Mouse (Mus musculus) myocyte (in vitro differentiated cells): ENCODE measurements around the gene Vps37b. TPM values are rescaled to one million over a fixed set of nuclear protein-coding genes. Genes with fewer than 3 reads are reported as not detected.
A peak's percentile ranks its signal among the peaks of the same experiment; 100 is the strongest.
"Not testable (repeated sequence)": the region's sequence is repeated elsewhere in the genome, so short reads cannot be mapped to it uniquely, and the experiment has no call there.

Source experiments
- H3K27me3 ChIP-seq: one replicate; pipeline ENCODE4 v1.6.1; 2011; ENCODE audit not compliant: control insufficient read depth, insufficient read depth, insufficient read length
- H3K36me3 ChIP-seq: one replicate; pipeline ENCODE4 v1.6.1; 2011; ENCODE audit not compliant: control insufficient read depth, insufficient read depth
- H3K4me2 ChIP-seq: one replicate; pipeline ENCODE4 v1.6.1; 2011; ENCODE audit warnings: low read depth, control low read depth
- H3K4me3 ChIP-seq: one replicate; pipeline ENCODE4 v1.5.1; 2011; ENCODE audit warnings: mild to moderate bottlenecking, control low read depth, moderate library complexity
- H3K79me2 ChIP-seq: one replicate; pipeline ENCODE4 v1.6.1; 2011; ENCODE audit not compliant: control insufficient read depth, insufficient read depth
- H3ac ChIP-seq: one replicate; pipeline ENCODE4 v1.6.1; 2011; ENCODE audit not compliant: control insufficient read depth, insufficient read length
- CEBPB ChIP-seq: IDR thresholded peaks from 2 replicates; pipeline ENCODE4 v1.6.1; 2011; ENCODE audit warnings: mild to moderate bottlenecking, moderate library complexity; ENCODE audit not compliant: poor library complexity, insufficient read depth, severe bottlenecking
- E2F4 ChIP-seq: IDR thresholded peaks from one replicate; pipeline ENCODE4 v1.6.1; 2011; ENCODE audit warnings: mild to moderate bottlenecking, control low read depth, moderate library complexity; ENCODE audit not compliant: insufficient read depth
- MAX ChIP-seq: IDR thresholded peaks from one replicate; pipeline ENCODE4 v1.6.1; 2011; ENCODE audit warnings: low read depth, mild to moderate bottlenecking, control low read depth
- MYOD1 ChIP-seq, 3 experiments: IDR thresholded peaks; one replicate each; pipeline ENCODE4 v1.6.1; 2011; ENCODE audit warnings: control low read depth in 2 of 3, low read depth in 2 of 3, mild to moderate bottlenecking in 2 of 3, moderate library complexity in 1 of 3; ENCODE audit not compliant: insufficient read length in 2 of 3, control insufficient read depth in 1 of 3
- MYOG ChIP-seq, 3 experiments: IDR thresholded peaks; one replicate each; pipeline ENCODE4 v1.6.1; 2011; ENCODE audit warnings: control low read depth in 2 of 3, low read depth in 2 of 3, mild to moderate bottlenecking in 2 of 3; ENCODE audit not compliant: insufficient read length in 2 of 3, control insufficient read depth in 1 of 3, insufficient read depth in 1 of 3
- POLR2A ChIP-seq: IDR thresholded peaks from one replicate; pipeline ENCODE4 v1.6.1; 2011; ENCODE audit warnings: low read depth, mild to moderate bottlenecking, control low read depth, moderate library complexity; ENCODE audit not compliant: insufficient read length
- POLR2AphosphoS2 ChIP-seq: IDR thresholded peaks from one replicate; pipeline ENCODE4 v1.6.1; 2011; ENCODE audit warnings: low read depth, control low read depth; ENCODE audit not compliant: insufficient read length
- REST ChIP-seq: IDR thresholded peaks from one replicate; pipeline ENCODE4 v1.6.1; 2011; ENCODE audit warnings: mild to moderate bottlenecking, control low read depth, moderate library complexity; ENCODE audit not compliant: insufficient read depth, insufficient read length
- SRF ChIP-seq: IDR thresholded peaks from one replicate; pipeline ENCODE4 v1.6.1; 2011; ENCODE audit warnings: low read depth; ENCODE audit not compliant: control insufficient read depth, insufficient read length
- TCF12 ChIP-seq: IDR thresholded peaks from one replicate; pipeline ENCODE4 v1.6.1; 2011; ENCODE audit warnings: mild to moderate bottlenecking, control low read depth; ENCODE audit not compliant: poor library complexity, insufficient read depth, severe bottlenecking
- TCF3 ChIP-seq: IDR thresholded peaks from one replicate; pipeline ENCODE4 v1.6.1; 2011; ENCODE audit warnings: low read depth, control low read depth; ENCODE audit not compliant: insufficient read length
- USF1 ChIP-seq: IDR thresholded peaks from one replicate; pipeline ENCODE4 v1.6.1; 2011; ENCODE audit warnings: low read depth, mild to moderate bottlenecking, control low read depth, moderate library complexity
- polyA plus RNA-seq: library from polyadenylated mRNA; unstranded; fragments of >200 nt; fragmentation: generic; extraction: Trizol; gene quantifications from one replicate; pipeline ENCODE4 v1.2.1, GENCODE M21; 2012; ENCODE audit warnings: missing spikeins

The Vps37b gene
- polyA plus RNA-seq, 1 experiment: 18.7 TPM

DNA sequence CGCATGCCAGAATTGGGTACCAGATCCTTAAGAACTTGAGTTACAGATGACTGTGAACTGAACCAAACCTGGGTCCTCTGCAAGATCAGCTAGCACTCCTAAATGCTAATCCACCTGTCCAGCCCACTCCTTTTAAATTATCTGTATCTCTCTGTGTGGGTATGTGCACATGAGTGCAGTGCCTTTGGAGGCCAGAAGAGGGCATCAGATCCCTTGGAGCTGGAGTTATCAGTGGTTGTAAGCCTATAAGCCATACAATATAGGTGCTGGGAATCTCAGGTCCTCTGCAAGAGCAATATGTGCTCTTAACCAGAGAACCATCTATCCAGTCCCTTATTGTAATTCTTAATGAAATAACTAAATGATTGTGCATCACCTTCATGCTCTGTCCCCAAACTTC, 24.1 kb upstream of the Vps37b start:
- Histone ChIP-seq H3K36me3 (no peaks in the 10 kb centered on the region), H3K4me2 (no peak overlapping the region), H3K4me3 (no peak overlapping the region)

GRCm38 (mm10) chr5:124052641-124053040, 20.6 kb upstream of the Vps37b start:
- H3K4me2 ChIP-seq, H3K27me3 ChIP-seq, H3ac ChIP-seq, H3K4me3 ChIP-seq, H3K79me2 ChIP-seq, H3K36me3 ChIP-seq: not testable (repeated sequence)

More for the DNA sequence above, 24.1 kb upstream of the Vps37b start:
- no peak for TF ChIP-seq REST
- TF ChIP-seq E2F4: no peak
- no peak for TF ChIP-seq TCF3
- no peak for TF ChIP-seq CEBPB
- TF ChIP-seq SRF: no peak
- no peak for TF ChIP-seq POLR2AphosphoS2
- TF ChIP-seq MAX: no peak
- H3K79me2 ChIP-seq: no peaks in the 10 kb centered on the region
- no peaks in the 10 kb centered on the region for H3K27me3 ChIP-seq
- no peak overlapping the region for H3ac ChIP-seq

GRCm38 (mm10) chr5:124051899-124052491, 19.9 kb upstream of the Vps37b start:
- Histone ChIP-seq H3K4me3 (no peak overlapping the region), H3K79me2 (no peaks in the 10 kb centered on the region), H3K27me3 (no peaks in the 10 kb centered on the region), H3ac (no peak overlapping the region), H3K4me2 (peak overlapping the region; percentile 52), H3K36me3 (no peaks in the 10 kb centered on the region)
- no peak for TF ChIP-seq REST
- TF ChIP-seq MAX: no peak
- TF ChIP-seq MYOG (IDR thresholded peaks at IDR 0.05; ENCODE audit: control insufficient read depth in 1 of 3, insufficient read depth in 1 of 3, insufficient read length in 2 of 3, low read depth in 2 of 3): no peak
- no peak for TF ChIP-seq CEBPB
- TF ChIP-seq POLR2AphosphoS2: no peak
- TF ChIP-seq SRF: no peak
- no peak for TF ChIP-seq E2F4
- no peak for TF ChIP-seq TCF12
- no peak for TF ChIP-seq TCF3
- TF ChIP-seq MYOD1 (IDR thresholded peaks at IDR 0.05; ENCODE audit: control insufficient read depth in 1 of 3, insufficient read length in 2 of 3, low read depth in 2 of 3): peak in 2 of 3 experiments; percentile 6 to 61
- TF ChIP-seq USF1: peak; percentile 35
- no peak for TF ChIP-seq POLR2A

GRCm38 (mm10) chr5:124050095-124051050, 18.3 kb upstream of the Vps37b start:
- Histone ChIP-seq H3ac (no peak overlapping the region), H3K27me3 (no peaks in the 10 kb centered on the region), H3K79me2 (no peaks in the 10 kb centered on the region), H3K36me3 (no peaks in the 10 kb centered on the region), H3K4me2 (no peak overlapping the region), H3K4me3 (no peak overlapping the region)
- TF ChIP-seq MYOD1 (IDR thresholded peaks at IDR 0.05; ENCODE audit: control insufficient read depth in 1 of 3, insufficient read length in 2 of 3, low read depth in 2 of 3) (no peak), SRF (no peak), POLR2A (no peak), USF1 (no peak), MAX (no peak)

DNA sequence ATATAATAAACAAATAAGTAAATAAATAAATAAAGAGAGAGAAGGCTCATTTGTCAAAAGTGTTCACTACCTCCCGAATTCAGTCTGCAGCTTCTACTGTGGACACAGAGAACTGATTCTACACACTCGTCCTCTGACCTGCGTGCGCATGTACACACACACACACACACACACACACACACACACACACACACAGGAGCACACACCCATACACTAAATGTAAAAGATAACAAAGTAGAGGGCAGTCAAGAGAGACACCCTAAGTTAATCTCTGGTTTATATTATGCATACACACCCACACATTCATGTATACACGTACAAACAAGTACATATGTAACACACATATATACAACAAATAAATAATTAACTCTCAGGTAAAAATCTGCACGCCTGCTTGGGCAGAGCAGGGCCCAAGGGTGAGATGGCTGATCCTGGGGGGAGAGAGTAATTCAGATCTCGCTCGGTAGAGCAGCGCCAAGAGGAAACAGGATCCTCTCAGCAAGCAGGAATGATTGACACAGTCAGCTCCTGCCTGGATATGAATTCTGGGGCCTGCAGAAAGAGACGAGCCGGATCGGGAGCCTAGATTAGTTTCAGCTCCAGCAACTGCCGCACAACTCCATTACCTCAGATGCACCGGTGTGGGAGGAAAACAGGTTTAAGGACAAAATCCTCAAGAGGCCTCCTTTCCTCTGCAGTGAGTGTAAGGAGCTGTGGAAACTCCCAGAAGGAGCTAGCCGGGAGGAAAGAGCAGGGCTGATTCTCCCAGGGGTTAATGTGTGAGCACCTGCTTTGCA, 17.4 kb upstream of the Vps37b start:
- no peaks in the 10 kb centered on the region for H3K36me3 ChIP-seq
- H3K79me2 ChIP-seq: no peaks in the 10 kb centered on the region
- no peak overlapping the region for H3ac ChIP-seq
- no peaks in the 10 kb centered on the region for H3K27me3 ChIP-seq
- H3K4me2 ChIP-seq: no peak overlapping the region
- H3K4me3 ChIP-seq: no peak overlapping the region
- TF ChIP-seq REST (no peak), MAX (no peak), TCF12 (no peak), USF1 (no peak), E2F4 (no peak), MYOD1 (IDR thresholded peaks at IDR 0.05; ENCODE audit: control insufficient read depth in 1 of 3, insufficient read length in 2 of 3, low read depth in 2 of 3) (no peak), CEBPB (no peak), POLR2A (no peak), POLR2AphosphoS2 (no peak), TCF3 (no peak), MYOG (IDR thresholded peaks at IDR 0.05; ENCODE audit: control insufficient read depth in 1 of 3, insufficient read depth in 1 of 3, insufficient read length in 2 of 3, low read depth in 2 of 3) (no peak), SRF (no peak)
